Mouse (Mus musculus) ES-E14 (cell line): ENCODE data around the gene Ppil3.

Experiments
- HCFC1 ChIP-seq: IDR thresholded peaks from 2 replicates; pipeline ENCODE4 v1.6.1; 2012; ENCODE audit warnings: low read length, inconsistent platforms, borderline replicate concordance; ENCODE audit not compliant: insufficient read depth
- ZNF384 ChIP-seq: IDR thresholded peaks from 2 replicates; pipeline ENCODE4 v1.6.1; 2012; ENCODE audit warnings: low read depth, low read length, inconsistent platforms

DNA sequence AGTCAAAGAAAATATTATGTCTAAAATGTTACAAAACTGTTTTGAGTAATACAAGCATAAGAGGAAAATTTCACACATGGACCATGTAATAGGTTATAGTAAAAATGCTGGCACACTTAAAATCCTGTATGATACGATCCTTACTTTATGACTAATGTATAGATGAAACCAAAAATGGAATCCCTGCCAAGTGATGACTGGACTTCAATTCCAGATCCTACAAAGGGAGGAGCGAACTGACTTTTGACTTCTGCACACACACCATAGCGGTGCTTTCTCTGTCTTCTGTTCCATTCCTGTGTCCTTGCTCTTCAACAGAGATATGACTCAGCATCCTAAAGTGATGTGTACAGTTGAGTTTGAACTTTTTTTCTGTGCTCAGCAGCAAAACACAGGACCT lies 15.3 kb upstream of the Ppil3 start:
- TF ChIP-seq ZNF384 (no peak), HCFC1 (no peak)
